Mouse (Mus musculus) ES-Bruce4 (cell line): ENCODE measurements around the gene Glt1d1.

Experiments used
- CTCF ChIP-seq: IDR thresholded peaks from one replicate; pipeline ENCODE4 v1.8.1; 2011; ENCODE audit warnings: low read depth, low read length
- EP300 ChIP-seq: IDR thresholded peaks from 2 replicates; pipeline ENCODE4 v1.6.1; 2011; ENCODE audit warnings: low read depth, low read length; ENCODE audit not compliant: insufficient read depth
- POLR2A ChIP-seq: IDR thresholded peaks from one replicate; pipeline ENCODE4 v1.8.1; 2011; ENCODE audit warnings: low read length; ENCODE audit not compliant: insufficient read depth

- TF ChIP-seq CTCF: no peak
- TF ChIP-seq EP300: no peak
- no peak for TF ChIP-seq POLR2A
Measured at GRCm38 (mm10) chr5:127638177-127638576, 6.1 kb downstream of the Glt1d1 start.
